Mouse (Mus musculus): ENCODE results near the gene Parvg.
A peak's percentile ranks its signal among the peaks of the same experiment; 100 is the strongest.

Parvg gene

DNA sequence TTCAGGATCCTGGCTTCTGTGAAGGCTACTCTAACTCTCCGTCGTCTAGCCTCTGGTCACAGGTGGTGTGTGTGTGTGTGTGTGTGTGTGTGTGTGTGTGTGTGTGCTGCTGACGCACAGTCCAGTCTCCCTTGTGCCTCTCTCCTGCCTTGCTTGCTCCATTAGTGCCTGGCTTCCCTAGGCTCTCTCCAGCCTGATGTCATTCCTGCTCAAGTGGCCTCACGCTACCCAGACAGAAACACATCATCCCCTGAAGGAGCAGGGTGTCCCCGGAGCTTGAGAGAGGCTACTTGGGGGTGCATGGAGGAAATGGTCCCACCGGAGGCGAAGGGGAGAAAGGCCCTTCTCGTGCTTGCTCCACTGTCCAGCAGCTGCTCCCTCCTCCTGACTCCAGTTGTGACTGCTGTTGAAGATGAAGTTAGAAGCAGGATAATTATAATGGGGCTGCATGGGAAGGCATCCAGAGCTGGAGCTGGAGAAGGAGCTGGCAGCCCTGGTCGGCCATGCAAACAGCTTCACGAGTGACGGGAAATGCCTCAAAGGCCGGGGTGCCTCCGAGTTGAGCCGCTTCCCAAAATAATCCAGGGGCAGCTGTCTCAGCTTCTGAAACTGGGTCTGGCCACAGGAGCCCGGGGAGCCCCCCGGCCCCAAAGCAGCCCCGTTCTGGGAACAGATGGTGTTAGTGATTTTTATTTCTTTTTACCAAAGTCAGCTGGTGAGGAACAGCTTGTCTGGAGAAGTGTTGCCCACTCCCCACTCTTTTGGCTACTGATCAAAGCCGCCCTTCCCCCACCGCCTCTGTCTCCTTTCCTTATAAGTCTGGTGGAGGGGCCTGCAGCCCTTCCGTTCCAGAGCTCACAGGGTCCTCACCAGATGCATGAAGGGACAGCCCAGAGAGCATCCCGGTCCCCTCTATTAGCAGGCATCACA lies 28.4 kb downstream of the Parvg start:
- peak; percentile 92 for DNase-seq

- DNase-seq = no peak
Measured at GRCm38 (mm10) chr15:84355081-84355480, 31.3 kb downstream of the Parvg start.

GRCm38 (mm10) chr15:84364746-84365145 lies 40.9 kb downstream of the Parvg start:
- no peak for DNase-seq

DNA sequence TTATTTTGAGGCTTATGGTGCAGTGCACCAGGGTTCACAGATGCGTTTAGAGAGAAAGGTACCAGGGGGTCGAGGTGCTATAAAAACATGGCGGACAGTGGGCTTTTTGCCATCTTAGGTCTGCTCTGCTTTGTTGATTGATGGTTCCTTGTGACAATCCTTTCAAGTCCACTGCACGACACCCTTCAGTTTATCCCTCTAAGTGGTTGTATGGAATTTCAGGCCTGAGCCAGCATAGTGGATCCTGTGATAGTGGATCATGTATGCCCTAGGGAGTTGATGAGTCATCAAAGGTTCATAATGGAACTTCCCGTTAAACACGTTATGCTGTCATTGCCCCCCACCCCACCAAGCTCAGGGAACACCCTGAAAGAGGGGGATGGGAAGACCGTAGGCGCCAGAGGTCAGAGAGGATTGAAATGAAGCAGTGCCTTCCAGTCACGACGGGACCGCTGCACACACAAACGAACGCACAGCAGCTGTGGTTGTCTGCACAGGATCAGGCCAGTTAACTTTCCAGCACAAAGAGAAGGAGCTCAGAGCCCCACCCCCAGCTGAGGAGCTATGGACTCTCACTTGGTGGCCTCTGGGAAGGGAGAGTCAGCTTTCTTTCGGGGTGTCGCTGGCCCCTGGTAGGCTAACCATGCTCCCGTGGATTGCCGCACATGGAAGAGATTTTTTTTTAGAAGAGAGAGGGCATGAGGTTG lies 42.0 kb downstream of the Parvg start:
- no peak for DNase-seq

DNA sequence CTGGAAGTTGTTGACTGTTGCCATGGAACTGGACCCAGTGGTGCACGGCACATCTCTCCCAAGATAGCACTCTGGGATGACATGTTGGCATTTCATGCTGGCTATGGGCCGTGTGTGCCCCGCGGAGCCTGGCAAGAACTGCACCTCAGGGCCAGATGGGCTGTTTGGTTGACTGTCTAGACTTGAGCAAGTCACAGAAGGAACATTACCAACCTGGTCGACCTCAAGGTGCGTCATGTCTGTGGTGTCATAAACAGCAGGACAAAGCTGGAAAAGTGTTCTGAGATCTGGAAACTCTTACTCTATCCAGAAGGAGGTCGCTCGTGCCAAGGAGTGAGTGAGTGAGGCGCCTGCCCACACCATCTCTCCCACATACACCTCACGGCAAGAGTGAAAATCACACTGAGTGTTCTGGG lies 42.8 kb downstream of the Parvg start:
- DNase-seq = no peak

- DNase-seq = no peak
Measured at GRCm38 (mm10) chr15:84367402-84367801, 43.6 kb downstream of the Parvg start.

GRCm38 (mm10) chr15:84372801-84373200 lies 49.0 kb downstream of the Parvg start:
- DNase-seq = no peak

- DNase-seq = no peak
Measured at GRCm38 (mm10) chr15:84378734-84379133, 54.9 kb downstream of the Parvg start.

DNA sequence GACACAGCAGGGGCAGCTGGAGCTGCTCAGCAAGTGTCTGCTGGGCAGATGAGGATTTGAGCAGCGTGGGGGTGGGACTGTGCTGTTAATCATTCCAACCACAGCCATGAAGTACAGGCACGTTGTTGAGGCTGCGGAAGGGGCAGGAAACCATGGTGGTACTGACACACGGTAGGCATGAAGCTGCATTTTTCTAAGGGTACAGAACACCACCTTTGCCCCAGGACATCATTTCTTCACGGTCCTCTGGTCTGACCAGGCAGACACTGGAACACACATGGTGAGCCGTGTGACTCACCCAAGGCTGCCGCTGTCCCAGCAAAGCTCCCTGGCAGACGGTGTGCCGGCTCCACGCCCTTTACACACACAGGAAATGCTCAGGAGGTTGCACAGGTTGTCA lies 56.4 kb downstream of the Parvg start:
- DNase-seq = no peak

DNA sequence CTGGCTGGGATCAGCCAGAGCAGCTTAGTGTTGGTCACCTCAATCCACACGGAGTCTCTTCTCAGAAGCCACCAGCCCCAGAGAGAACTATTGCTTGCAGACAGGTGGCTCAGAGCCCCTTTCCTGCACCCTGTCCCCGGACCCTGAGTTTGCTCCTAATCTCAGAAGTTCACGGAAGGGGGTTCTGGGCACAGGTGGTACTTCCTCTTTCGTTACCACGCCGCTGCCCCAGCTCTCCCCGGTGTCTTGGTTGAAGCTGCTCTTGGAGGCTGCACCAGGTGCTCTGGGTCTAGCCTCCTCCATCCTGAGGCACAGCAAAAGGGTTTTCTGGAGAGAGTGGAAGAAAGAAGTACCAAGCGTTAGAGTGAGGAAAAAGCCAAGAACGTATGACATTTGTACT lies 60.2 kb downstream of the Parvg start:
- no peak for DNase-seq

DNA sequence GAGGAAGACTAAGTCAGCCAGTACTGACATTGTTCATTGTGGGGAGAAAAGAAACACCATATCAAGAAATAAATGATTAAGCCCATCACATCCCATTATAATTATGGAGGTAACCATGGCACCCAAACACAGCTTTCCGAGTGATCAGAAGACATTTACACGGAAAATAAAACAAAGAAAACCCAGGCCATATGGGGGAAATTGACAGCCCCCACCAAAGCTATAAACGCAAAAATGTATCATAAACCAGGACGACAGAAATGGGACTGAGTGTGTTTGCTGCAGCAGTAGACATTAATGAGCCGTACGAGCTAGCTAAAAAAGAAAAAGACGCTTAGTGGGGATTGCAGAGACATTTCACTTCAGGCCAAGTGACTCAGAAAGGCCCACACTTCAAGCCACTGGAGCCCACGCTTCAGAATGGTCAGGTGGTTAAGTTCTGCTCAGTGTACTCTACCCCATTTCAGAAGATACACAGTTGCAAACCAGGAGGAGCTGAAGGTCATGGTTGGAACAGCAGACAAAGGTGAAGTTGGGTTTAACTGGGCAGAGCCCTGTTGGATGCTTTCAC lies 62.3 kb downstream of the Parvg start:
- DNase-seq = no peak

DNA sequence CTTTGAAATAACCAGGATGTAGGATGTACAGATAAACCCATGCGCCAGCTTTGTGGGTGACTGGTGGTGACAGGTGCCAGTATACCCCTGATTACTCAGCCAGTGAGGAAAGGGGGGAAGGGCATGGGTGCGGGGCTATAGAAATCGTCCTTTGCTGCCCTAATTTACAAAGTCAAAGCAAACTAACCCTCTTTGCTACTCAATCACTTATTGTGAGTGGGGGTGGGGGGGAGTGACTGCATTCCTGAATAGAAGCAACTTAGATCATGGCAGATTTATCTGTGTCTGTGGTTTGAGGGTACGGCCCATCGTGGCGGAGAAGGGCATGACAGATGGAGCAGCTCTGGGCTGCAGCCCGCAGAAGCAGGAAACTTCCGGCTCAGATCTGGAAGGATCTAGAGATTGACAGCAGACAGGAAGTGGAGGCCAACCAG lies 64.9 kb downstream of the Parvg start:
- DNase-seq = no peak

- no peak for DNase-seq
Measured at GRCm38 (mm10) chr15:84392131-84392530, 68.3 kb downstream of the Parvg start.

All from right cerebral cortex, postnatal 4 days (tissue).